Mouse (Mus musculus): Measurements from ENCODE around the gene Zfand3. TPM values are rescaled to one million over a fixed set of nuclear protein-coding genes. Genes with fewer than 3 reads are reported as not detected.

Gene Zfand3
- polyA plus RNA-seq, 1 experiment from 2014 or later = 49.9 TPM

- DNase-seq (no peak), ATAC-seq (ENCODE audit: low FRiP score, low TSS enrichment) (no peak)
Observed at GRCm38 (mm10) chr17:30052347-30052742, 47.8 kb downstream of the Zfand3 start.

GRCm38 (mm10) chr17:30053463-30053862 lies 48.9 kb downstream of the Zfand3 start:
- Histone ChIP-seq H3K27me3 (ENCODE audit: control insufficient read depth, insufficient read depth, low read length) (no peaks in the 10 kb centered on the region), H3K9me3 (ENCODE audit: control insufficient read depth, low read length) (no peaks in the 10 kb centered on the region), H3K36me3 (ENCODE audit: control insufficient read depth, insufficient read depth, low read length) (no peaks in the 10 kb centered on the region), H3K4me1 (ENCODE audit: control insufficient read depth, insufficient read depth, low read length) (no peaks in the 10 kb centered on the region), H3K4me3 (replicated peaks; ENCODE audit: low read depth, low read length) (no peak overlapping the region), H3K4me2 (ENCODE audit: low read length) (no peak overlapping the region), H3K9ac (replicated peaks; ENCODE audit: low read length) (no peak overlapping the region), H3K27ac (replicated peaks; ENCODE audit: low read depth, low read length) (no peak overlapping the region)
- ATAC-seq (ENCODE audit: low FRiP score, low TSS enrichment) (no peak), DNase-seq (no peak)
- WGBS = 79% methylated on average over 9 of the region's 9 CpGs

More at GRCm38 (mm10) chr17:30052347-30052742, 47.8 kb downstream of the Zfand3 start:
- Histone ChIP-seq H3K36me3 (ENCODE audit: control insufficient read depth, insufficient read depth, low read length) (no peaks in the 10 kb centered on the region), H3K27me3 (ENCODE audit: control insufficient read depth, insufficient read depth, low read length) (no peaks in the 10 kb centered on the region), H3K4me1 (ENCODE audit: control insufficient read depth, insufficient read depth, low read length) (no peaks in the 10 kb centered on the region), H3K27ac (replicated peaks; ENCODE audit: low read depth, low read length) (no peak overlapping the region), H3K4me3 (replicated peaks; ENCODE audit: low read depth, low read length) (no peak overlapping the region), H3K9ac (replicated peaks; ENCODE audit: low read length) (no peak overlapping the region), H3K9me3 (ENCODE audit: control insufficient read depth, low read length) (no peaks in the 10 kb centered on the region), H3K4me2 (ENCODE audit: low read length) (no peak overlapping the region)
- WGBS = 85% methylated on average over 5 of the region's 5 CpGs

GRCm38 (mm10) chr17:30053871-30054270 lies 49.3 kb downstream of the Zfand3 start:
- H3K27ac ChIP-seq (replicated peaks; ENCODE audit: low read depth, low read length) = no peak overlapping the region
- DNase-seq (no peak), ATAC-seq (ENCODE audit: low FRiP score, low TSS enrichment) (no peak)
- no peak overlapping the region for H3K4me2 ChIP-seq (ENCODE audit: low read length)
- H3K27me3 ChIP-seq (ENCODE audit: control insufficient read depth, insufficient read depth, low read length) = no peaks in the 10 kb centered on the region
- no peaks in the 10 kb centered on the region for H3K4me1 ChIP-seq (ENCODE audit: control insufficient read depth, insufficient read depth, low read length)
- H3K4me3 ChIP-seq (replicated peaks; ENCODE audit: low read depth, low read length) = no peak overlapping the region
- 94% methylated on average over 2 of the region's 2 CpGs for WGBS
- no peak overlapping the region for H3K9ac ChIP-seq (replicated peaks; ENCODE audit: low read length)
- no peaks in the 10 kb centered on the region for H3K36me3 ChIP-seq (ENCODE audit: control insufficient read depth, insufficient read depth, low read length)
- no peaks in the 10 kb centered on the region for H3K9me3 ChIP-seq (ENCODE audit: control insufficient read depth, low read length)

- no peaks in the 10 kb centered on the region for H3K4me1 ChIP-seq (ENCODE audit: control insufficient read depth, insufficient read depth, low read length)
- WGBS = 82% methylated on average over 5 of the region's 5 CpGs
- no peak overlapping the region for H3K4me3 ChIP-seq (replicated peaks; ENCODE audit: low read depth, low read length)
- no peak for ATAC-seq (ENCODE audit: low FRiP score, low TSS enrichment)
- H3K9ac ChIP-seq (replicated peaks; ENCODE audit: low read length) = no peak overlapping the region
- DNase-seq = no peak
- no peaks in the 10 kb centered on the region for H3K36me3 ChIP-seq (ENCODE audit: control insufficient read depth, insufficient read depth, low read length)
- H3K4me2 ChIP-seq (ENCODE audit: low read length) = no peak overlapping the region
- H3K27me3 ChIP-seq (ENCODE audit: control insufficient read depth, insufficient read depth, low read length) = no peaks in the 10 kb centered on the region
- no peaks in the 10 kb centered on the region for H3K9me3 ChIP-seq (ENCODE audit: control insufficient read depth, low read length)
- no peak overlapping the region for H3K27ac ChIP-seq (replicated peaks; ENCODE audit: low read depth, low read length)
Observed at GRCm38 (mm10) chr17:30056226-30056625, 51.7 kb downstream of the Zfand3 start.

- Histone ChIP-seq H3K9me3 (ENCODE audit: control insufficient read depth, low read length) (no peaks in the 10 kb centered on the region), H3K27ac (replicated peaks; ENCODE audit: low read depth, low read length) (no peak overlapping the region), H3K4me2 (ENCODE audit: low read length) (no peak overlapping the region), H3K4me1 (ENCODE audit: control insufficient read depth, insufficient read depth, low read length) (no peaks in the 10 kb centered on the region), H3K9ac (replicated peaks; ENCODE audit: low read length) (no peak overlapping the region), H3K36me3 (ENCODE audit: control insufficient read depth, insufficient read depth, low read length) (no peaks in the 10 kb centered on the region), H3K27me3 (ENCODE audit: control insufficient read depth, insufficient read depth, low read length) (no peaks in the 10 kb centered on the region), H3K4me3 (replicated peaks; ENCODE audit: low read depth, low read length) (no peak overlapping the region)
- ATAC-seq (ENCODE audit: low FRiP score, low TSS enrichment) = no peak
- WGBS = 70% methylated on average over 3 of the region's 3 CpGs
- no peak for DNase-seq
Observed at GRCm38 (mm10) chr17:30058594-30058993, 54.1 kb downstream of the Zfand3 start.

GRCm38 (mm10) chr17:30059066-30059465 lies 54.5 kb downstream of the Zfand3 start:
- no peak overlapping the region for H3K4me3 ChIP-seq (replicated peaks; ENCODE audit: low read depth, low read length)
- peaks cover 4% of the 10 kb centered on the region; the same call in 1 of the 2 replicates for H3K4me1 ChIP-seq (ENCODE audit: control insufficient read depth, insufficient read depth, low read length)
- ATAC-seq (ENCODE audit: low FRiP score, low TSS enrichment) = no peak
- no peak overlapping the region for H3K27ac ChIP-seq (replicated peaks; ENCODE audit: low read depth, low read length)
- no peak overlapping the region for H3K9ac ChIP-seq (replicated peaks; ENCODE audit: low read length)
- H3K9me3 ChIP-seq (ENCODE audit: control insufficient read depth, low read length) = no peaks in the 10 kb centered on the region
- 91% methylated on average over 5 of the region's 5 CpGs for WGBS
- DNase-seq = no peak
- no peaks in the 10 kb centered on the region for H3K27me3 ChIP-seq (ENCODE audit: control insufficient read depth, insufficient read depth, low read length)
- no peaks in the 10 kb centered on the region for H3K36me3 ChIP-seq (ENCODE audit: control insufficient read depth, insufficient read depth, low read length)
- no peak overlapping the region for H3K4me2 ChIP-seq (ENCODE audit: low read length)

GRCm38 (mm10) chr17:30061100-30061837 lies 56.7 kb downstream of the Zfand3 start:
- 92% methylated on average over 8 of the region's 8 CpGs for WGBS
- no peak overlapping the region for H3K4me2 ChIP-seq (ENCODE audit: low read length)
- no peaks in the 10 kb centered on the region for H3K27me3 ChIP-seq (ENCODE audit: control insufficient read depth, insufficient read depth, low read length)
- peaks cover 17% of the 10 kb centered on the region for H3K4me1 ChIP-seq (ENCODE audit: control insufficient read depth, insufficient read depth, low read length)
- H3K9me3 ChIP-seq (ENCODE audit: control insufficient read depth, low read length) = no peaks in the 10 kb centered on the region
- H3K9ac ChIP-seq (replicated peaks; ENCODE audit: low read length) = no peak overlapping the region
- ATAC-seq (ENCODE audit: low FRiP score, low TSS enrichment) (no peak), DNase-seq (no peak)
- no peak overlapping the region for H3K27ac ChIP-seq (replicated peaks; ENCODE audit: low read depth, low read length)
- H3K4me3 ChIP-seq (replicated peaks; ENCODE audit: low read depth, low read length) = no peak overlapping the region
- no peaks in the 10 kb centered on the region for H3K36me3 ChIP-seq (ENCODE audit: control insufficient read depth, insufficient read depth, low read length)

GRCm38 (mm10) chr17:30063849-30064248 lies 59.3 kb downstream of the Zfand3 start:
- 39% methylated on average over 3 of the region's 3 CpGs for WGBS

GRCm38 (mm10) chr17:30064746-30065145 lies 60.2 kb downstream of the Zfand3 start:
- WGBS = 28% methylated on average over 4 of the region's 4 CpGs
- ATAC-seq (ENCODE audit: low FRiP score, low TSS enrichment) = no peak

More at GRCm38 (mm10) chr17:30063849-30064248, 59.3 kb downstream of the Zfand3 start:
- H3K9me3 ChIP-seq (ENCODE audit: control insufficient read depth, low read length) = no peaks in the 10 kb centered on the region
- ATAC-seq (ENCODE audit: low FRiP score, low TSS enrichment) (no peak), DNase-seq (no peak)
- H3K36me3 ChIP-seq (ENCODE audit: control insufficient read depth, insufficient read depth, low read length) = no peaks in the 10 kb centered on the region
- no peak overlapping the region for H3K27ac ChIP-seq (replicated peaks; ENCODE audit: low read depth, low read length)
- no peak overlapping the region for H3K4me2 ChIP-seq (ENCODE audit: low read length)
- no peaks in the 10 kb centered on the region for H3K27me3 ChIP-seq (ENCODE audit: control insufficient read depth, insufficient read depth, low read length)
- peaks cover 18% of the 10 kb centered on the region for H3K4me1 ChIP-seq (ENCODE audit: control insufficient read depth, insufficient read depth, low read length)
- H3K9ac ChIP-seq (replicated peaks; ENCODE audit: low read length) = no peak overlapping the region
- no peak overlapping the region for H3K4me3 ChIP-seq (replicated peaks; ENCODE audit: low read depth, low read length)

More at GRCm38 (mm10) chr17:30064746-30065145, 60.2 kb downstream of the Zfand3 start:
- H3K36me3 ChIP-seq (ENCODE audit: control insufficient read depth, insufficient read depth, low read length) = no peaks in the 10 kb centered on the region
- H3K27ac ChIP-seq (replicated peaks; ENCODE audit: low read depth, low read length) = 0 out of 2 replicates have a peak overlapping the region, but pooled peaks have one; percentile 9
- no peaks in the 10 kb centered on the region for H3K9me3 ChIP-seq (ENCODE audit: control insufficient read depth, low read length)
- peak; percentile 46 for DNase-seq
- no peak overlapping the region for H3K9ac ChIP-seq (replicated peaks; ENCODE audit: low read length)
- peaks cover 18% of the 10 kb centered on the region for H3K4me1 ChIP-seq (ENCODE audit: control insufficient read depth, insufficient read depth, low read length)
- H3K27me3 ChIP-seq (ENCODE audit: control insufficient read depth, insufficient read depth, low read length) = no peaks in the 10 kb centered on the region
- no peak overlapping the region for H3K4me3 ChIP-seq (replicated peaks; ENCODE audit: low read depth, low read length)
- no peak overlapping the region for H3K4me2 ChIP-seq (ENCODE audit: low read length)

Data from midbrain, embryonic 14.5 days (tissue).